Mouse (Mus musculus): ENCODE data around the gene Mccc1.

The Mccc1 gene

GRCm38 (mm10) chr3:35918229-35918628 lies 82.2 kb downstream of the Mccc1 start:
- DNase-seq (ENCODE audit: low spot score in 2 of 2) = no peak

Measured in right cerebral cortex, postnatal 36 days (tissue).